Mouse (Mus musculus) heart, adult 11 months (tissue): ENCODE measurements around the gene Plekhh2.

Experiments
- DNase-seq: peaks from one replicate; pipeline ENCODE4 v3.0.0; 2022

The Plekhh2 gene

GRCm38 (mm10) chr17:84573940-84574339 lies 62.2 kb downstream of the Plekhh2 start:
- peak; percentile 21 for DNase-seq

- peak; percentile 80 for DNase-seq
Observed at GRCm38 (mm10) chr17:84575108-84575507, 63.4 kb downstream of the Plekhh2 start.

GRCm38 (mm10) chr17:84576621-84577293 lies 65.1 kb downstream of the Plekhh2 start:
- peak; percentile 52 for DNase-seq

DNA sequence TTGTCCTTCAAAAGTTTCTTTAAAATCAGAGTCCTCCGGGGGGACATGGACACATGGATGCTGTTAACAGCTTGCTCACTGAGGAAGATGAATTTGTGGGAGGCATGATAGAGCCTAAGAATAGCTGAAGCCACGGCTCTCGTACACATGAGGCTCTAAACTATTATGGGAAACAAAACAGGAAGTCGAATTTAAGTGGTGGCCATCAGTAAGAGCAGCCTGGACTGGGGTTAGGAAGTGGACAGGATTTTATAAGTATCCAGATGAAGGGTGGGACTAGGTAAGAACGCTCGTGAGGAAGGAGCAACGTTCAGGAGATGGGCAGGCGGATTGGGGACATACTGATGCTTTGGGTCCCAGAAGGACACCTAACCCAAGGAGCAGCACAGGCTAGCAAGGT lies 67.6 kb downstream of the Plekhh2 start:
- peak; percentile 89 for DNase-seq

DNA sequence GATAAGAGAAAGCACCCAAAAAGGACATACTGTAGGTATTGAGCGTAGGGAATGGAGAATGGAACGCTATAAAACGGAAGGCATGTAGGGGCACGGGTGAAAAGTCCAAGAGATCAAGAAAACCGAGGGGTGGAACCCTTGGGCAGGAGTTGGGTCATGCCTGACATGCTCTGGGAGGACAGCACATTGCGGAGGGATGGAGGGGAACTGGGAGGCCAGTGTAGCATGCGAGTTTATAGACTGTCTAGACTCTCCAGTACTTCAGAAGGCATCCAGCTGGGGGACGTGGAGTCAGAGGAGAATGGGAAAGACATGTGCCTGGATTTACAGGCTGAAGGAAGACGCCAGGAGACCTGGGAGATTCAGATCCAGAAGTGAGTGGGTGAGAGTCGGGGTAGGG lies 68.1 kb downstream of the Plekhh2 start:
- no peak for DNase-seq

GRCm38 (mm10) chr17:84580821-84581220 lies 69.1 kb downstream of the Plekhh2 start:
- DNase-seq = peak; percentile 74

DNA sequence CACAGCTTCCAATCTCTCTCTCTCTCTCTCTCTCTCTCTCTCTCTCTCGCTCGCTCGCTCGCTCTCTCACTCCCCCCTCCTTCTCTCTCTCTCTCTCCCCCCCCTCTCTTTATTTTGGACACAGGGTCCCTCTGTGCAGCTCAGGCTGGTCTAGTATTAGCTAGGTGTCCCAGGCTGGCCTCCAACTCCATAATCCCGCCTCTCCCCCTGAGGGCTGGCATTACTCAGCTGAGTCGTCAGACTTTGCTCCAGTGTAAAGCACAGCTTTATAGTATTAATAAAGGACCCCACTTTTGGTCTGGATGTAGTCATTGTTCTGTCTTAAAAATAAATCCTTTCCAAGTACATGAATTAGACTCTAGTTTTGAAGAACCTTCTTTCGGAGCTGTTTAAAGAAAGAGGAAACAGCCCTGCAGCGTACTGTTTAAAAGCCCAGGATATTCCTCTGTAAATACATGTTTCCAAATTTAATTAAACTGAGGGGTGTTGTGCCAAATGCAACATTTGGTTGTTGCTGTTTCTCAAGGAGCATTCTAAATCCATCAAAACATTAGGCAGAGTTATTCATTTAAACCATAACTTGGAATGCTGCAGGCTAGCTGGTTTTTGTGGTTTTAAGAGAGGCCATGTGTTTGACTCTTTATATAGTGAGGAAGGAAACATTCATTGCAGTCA lies 70.2 kb downstream of the Plekhh2 start:
- DNase-seq = peak; percentile 62

- peak; percentile 96 for DNase-seq
Observed at GRCm38 (mm10) chr17:84584107-84584506, 72.4 kb downstream of the Plekhh2 start.

GRCm38 (mm10) chr17:84585104-84585503 lies 73.4 kb downstream of the Plekhh2 start:
- DNase-seq = peak; percentile 97

- DNase-seq = peak; percentile 50
Observed at GRCm38 (mm10) chr17:84590065-84590464, 78.4 kb downstream of the Plekhh2 start.

GRCm38 (mm10) chr17:84591431-84592150 lies 79.9 kb downstream of the Plekhh2 start:
- DNase-seq = peak; percentile 60

DNA sequence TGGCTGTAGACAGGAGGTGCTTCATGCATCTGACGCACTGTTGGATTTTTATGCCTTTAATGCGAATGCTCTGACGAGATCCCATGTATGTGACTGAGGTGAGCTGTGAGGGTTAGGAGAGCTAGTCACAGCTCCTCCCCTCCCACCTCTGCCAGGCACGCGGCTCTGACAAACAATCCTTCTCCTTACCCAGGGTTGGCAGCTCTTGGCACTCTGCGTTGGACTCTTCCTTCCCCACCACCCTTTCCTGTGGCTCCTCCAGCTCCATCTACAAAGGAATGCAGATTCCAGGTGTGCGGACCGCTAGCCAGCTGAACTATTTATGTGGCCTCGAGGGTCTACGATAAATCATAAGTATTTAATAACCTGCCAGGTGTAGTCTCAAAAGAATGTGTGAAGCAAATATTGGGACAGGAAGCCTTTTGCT lies 84.3 kb downstream of the Plekhh2 start:
- DNase-seq = peak; percentile 87

GRCm38 (mm10) chr17:84596501-84596900 lies 84.8 kb downstream of the Plekhh2 start:
- no peak for DNase-seq

DNA sequence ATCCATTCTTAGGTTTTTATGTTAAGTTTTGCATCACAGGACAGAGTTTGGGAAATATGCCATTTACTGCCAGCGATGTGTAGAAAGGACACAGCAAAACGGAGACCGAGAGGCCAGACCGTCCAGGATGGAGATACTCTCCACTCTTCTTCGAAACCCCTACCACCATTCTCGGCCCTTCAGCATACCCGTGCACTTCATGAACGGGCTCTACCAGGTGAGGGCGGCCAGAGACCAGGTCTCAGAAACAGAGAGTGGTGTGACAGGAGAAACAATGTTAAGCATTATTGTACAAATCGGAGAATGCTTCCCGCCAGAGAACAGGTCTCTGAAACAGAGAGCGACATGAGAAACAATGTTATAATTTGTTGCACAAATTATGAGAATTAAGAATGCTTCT lies 86.2 kb downstream of the Plekhh2 start:
- peak; percentile 66 for DNase-seq

GRCm38 (mm10) chr17:84598928-84599327 lies 87.2 kb downstream of the Plekhh2 start:
- DNase-seq = peak; percentile 52

GRCm38 (mm10) chr17:84600051-84600983 lies 88.6 kb downstream of the Plekhh2 start:
- peak; percentile 62 for DNase-seq

- DNase-seq = no peak
Observed at GRCm38 (mm10) chr17:84601805-84602204, 90.1 kb downstream of the Plekhh2 start.

GRCm38 (mm10) chr17:84603202-84603627 lies 91.5 kb downstream of the Plekhh2 start:
- peak; percentile 87 for DNase-seq

DNA sequence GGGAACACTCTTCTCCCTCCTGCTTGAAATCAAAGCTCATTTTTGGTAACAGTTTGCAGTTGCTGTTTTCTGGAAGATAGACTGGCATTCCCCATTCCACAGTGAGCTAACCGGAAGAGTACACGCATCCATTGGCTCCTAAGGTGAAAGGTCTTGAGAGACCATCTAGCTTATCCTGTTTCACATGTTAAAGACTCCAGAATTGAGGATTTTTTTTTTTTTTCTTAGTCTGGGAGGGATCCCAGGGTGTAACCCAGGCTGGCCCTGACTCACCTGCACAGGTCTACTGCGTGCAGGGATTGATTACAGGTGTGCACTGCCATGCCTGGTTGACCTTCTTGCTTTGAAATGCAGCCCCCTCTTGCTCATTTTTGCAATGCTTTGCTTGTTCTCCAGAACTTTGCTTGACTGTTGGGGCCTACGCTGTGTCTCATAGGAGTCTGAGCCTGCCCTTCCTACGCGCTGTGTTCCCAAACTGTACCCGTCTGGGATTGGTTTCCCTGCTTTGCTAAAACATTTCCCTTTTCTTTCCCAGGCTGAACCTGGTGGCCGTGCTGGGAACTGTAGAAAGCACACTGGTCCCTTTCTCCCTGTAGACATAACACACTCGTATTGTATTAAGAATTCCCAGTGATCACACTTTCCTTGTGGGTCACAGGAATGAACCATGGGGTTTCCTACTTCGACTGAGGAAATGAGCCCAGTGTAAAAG lies 92.2 kb downstream of the Plekhh2 start:
- DNase-seq = peak; percentile 55

GRCm38 (mm10) chr17:84606976-84607375 lies 95.3 kb downstream of the Plekhh2 start:
- DNase-seq = peak; percentile 79

DNA sequence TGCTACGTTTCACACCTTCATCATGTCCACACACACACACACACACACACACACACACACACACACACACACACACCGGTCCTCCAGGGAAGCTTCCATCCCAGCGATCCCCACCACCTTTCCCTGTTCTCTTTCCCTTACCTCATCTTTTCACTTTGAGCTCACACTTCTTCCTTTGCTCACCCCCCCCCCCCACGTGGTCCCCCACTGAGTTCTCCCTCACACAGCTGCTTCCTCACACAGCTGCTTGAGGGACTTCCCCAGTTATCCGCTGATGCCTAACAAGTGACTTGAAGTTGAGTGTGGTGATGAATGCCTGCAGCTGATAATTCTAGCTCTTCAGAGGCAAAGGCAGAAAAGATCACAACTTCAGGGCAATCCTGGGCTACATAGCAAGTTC lies 95.9 kb downstream of the Plekhh2 start:
- no peak for DNase-seq

DNA sequence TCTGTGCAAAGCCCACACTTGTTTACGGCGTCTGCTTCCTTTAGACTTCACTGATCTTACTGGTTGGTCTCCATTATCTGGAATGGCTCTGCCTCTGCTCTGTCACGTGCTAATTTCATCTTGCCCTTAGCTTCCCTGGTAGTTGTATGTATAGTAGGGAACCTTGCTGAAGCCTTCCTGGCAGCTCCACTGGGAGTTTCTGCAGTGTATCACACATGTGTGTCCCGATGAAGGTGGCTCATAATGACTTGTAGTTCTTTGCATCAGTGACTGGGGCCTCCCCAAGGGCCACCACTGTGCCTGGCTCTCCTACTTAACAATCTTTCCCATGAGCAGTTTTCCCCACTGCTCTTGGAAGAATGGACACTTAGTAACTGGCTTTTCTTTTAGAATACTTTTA lies 96.9 kb downstream of the Plekhh2 start:
- peak; percentile 73 for DNase-seq
